Mouse (Mus musculus): ENCODE measurements around the gene Proca1.
"Not testable (repeated sequence)": the region's sequence is repeated elsewhere in the genome, so short reads cannot be mapped to it uniquely, and the experiment has no call there.

The Proca1 gene

GRCm38 (mm10) chr11:78177903-78178858 is 15.0 kb upstream of the Proca1 start:
- in situ Hi-C loops (cut with MboI; ENCODE audit: low pct_unique_long_range_greater_than_20kb in 1 of 2, low sequenced_read_pairs in 2 of 2, unreplicated experiment in 1 of 2) = no loop called here

- in situ Hi-C loops (cut with MboI; ENCODE audit: low pct_unique_long_range_greater_than_20kb in 1 of 2, low sequenced_read_pairs in 2 of 2, unreplicated experiment in 1 of 2) = no loop called here
Measured at GRCm38 (mm10) chr11:78178859-78179437, 14.2 kb upstream of the Proca1 start.

DNA sequence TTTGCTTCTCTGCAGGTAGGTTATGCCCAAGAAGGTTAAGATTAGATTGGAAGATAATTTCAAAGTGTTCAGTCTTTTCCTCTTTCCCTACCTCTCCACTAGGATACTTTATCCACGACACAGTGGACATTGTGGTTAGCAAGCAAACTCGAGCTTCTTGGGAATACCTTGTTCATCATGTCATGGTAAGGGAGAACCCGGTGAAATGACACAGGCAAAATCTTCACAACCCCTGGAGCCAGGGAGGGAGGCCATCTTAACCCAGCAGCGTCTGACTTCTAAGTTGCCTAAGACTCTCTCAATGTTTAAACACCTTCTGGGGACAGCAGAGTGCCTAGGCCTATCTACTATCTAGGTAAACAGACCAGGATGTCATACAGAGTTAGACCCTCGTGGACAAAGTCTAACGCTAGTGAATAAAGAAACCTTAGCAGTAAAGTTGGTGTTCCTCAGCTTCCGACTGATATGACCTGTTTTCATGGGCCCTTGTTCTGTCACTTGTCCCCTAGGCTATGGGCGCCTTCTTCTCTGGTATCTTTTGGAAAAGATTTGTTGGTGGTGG is 13.7 kb upstream of the Proca1 start:
- in situ Hi-C loops (cut with MboI; ENCODE audit: low pct_unique_long_range_greater_than_20kb in 1 of 2, low sequenced_read_pairs in 2 of 2, unreplicated experiment in 1 of 2) = no loop called here

DNA sequence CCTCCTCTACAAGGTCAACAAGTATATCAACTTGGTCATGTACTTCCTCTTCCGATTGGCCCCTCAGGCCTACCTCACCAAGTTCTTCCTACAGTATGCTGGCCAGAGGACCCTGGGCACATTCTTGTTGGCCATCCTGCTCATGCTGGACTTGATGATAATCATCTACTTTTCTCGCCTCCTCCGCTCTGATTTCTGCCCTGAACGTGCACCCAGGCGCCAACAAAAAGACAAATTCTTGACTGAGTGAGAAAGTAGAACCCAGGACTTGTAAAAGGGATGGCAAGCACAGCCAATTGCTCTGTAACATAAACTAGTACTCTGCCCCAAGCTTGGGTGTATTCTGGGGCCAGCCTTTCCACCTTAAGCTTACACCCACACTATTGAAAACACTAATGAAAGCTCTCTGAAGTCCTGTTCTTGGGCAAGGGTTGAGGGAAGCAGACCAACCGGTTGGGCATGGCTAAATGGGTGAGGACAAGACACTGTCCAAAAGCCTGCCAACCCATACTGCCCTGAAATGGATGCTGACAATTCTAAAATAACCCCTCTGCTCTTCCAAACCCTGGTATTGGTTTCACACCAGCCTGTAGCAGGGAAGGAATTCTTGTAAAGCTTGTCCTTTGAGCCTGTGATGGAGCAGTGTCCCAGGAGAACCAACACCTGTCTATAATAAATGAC is 13.0 kb upstream of the Proca1 start:
- in situ Hi-C loops (cut with MboI; ENCODE audit: low pct_unique_long_range_greater_than_20kb in 1 of 2, low sequenced_read_pairs in 2 of 2, unreplicated experiment in 1 of 2) = no loop called here

DNA sequence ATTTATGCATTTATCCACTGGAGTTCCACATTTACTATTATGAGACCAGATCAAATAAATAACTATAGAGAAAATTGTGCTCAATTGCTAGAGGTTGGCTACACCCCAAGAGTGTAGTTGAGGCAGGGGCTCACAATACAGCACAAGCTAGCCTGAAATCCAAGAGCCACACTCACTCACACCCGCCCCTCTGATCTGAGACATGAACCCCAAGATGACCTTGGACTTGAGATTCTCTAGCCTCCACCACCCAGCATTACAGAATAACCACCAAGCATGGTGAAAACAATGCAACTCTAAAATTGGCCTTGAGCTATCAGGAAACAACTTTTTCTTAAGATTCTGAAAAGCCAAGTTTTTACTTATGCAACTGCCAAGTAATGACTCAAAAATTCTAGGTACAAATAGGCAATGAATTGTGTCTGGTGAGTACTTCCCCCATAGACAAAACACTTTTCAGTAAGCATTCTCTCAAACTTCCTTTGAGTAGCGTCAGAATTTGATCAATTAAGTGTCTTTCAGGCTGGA is 11.3 kb upstream of the Proca1 start:
- in situ Hi-C loops (cut with MboI; ENCODE audit: low pct_unique_long_range_greater_than_20kb in 1 of 2, low sequenced_read_pairs in 2 of 2, unreplicated experiment in 1 of 2) = no loop called here

DNA sequence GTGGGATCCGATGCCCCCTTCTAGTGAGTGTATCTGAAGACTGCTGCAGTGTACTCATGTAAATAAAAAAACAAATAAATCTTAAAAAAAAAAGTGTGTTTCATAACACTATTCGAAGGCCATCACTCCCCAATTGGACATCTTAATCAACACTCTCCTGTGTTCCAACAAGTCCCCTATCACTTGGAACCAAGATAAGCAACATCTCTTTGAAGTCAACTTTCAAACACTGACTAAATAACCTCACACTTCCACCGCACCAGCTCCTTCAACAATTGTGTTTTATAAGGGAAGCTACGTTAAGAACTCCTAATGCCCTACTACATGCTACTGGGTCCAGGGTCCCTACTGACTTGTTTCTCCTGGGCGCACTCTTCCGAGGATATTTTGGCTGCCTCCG is 10.7 kb upstream of the Proca1 start:
- in situ Hi-C loops (cut with MboI; ENCODE audit: low pct_unique_long_range_greater_than_20kb in 1 of 2, low sequenced_read_pairs in 2 of 2, unreplicated experiment in 1 of 2) = no loop called here

GRCm38 (mm10) chr11:78182961-78183844 is 10.0 kb upstream of the Proca1 start, which contains the start of gene Rpl23a:
Gene Rpl23a (minus strand): TSS chr11:78183584.
- in situ Hi-C loops (cut with MboI; ENCODE audit: low pct_unique_long_range_greater_than_20kb in 1 of 2, low sequenced_read_pairs in 2 of 2, unreplicated experiment in 1 of 2) = no loop called here

DNA sequence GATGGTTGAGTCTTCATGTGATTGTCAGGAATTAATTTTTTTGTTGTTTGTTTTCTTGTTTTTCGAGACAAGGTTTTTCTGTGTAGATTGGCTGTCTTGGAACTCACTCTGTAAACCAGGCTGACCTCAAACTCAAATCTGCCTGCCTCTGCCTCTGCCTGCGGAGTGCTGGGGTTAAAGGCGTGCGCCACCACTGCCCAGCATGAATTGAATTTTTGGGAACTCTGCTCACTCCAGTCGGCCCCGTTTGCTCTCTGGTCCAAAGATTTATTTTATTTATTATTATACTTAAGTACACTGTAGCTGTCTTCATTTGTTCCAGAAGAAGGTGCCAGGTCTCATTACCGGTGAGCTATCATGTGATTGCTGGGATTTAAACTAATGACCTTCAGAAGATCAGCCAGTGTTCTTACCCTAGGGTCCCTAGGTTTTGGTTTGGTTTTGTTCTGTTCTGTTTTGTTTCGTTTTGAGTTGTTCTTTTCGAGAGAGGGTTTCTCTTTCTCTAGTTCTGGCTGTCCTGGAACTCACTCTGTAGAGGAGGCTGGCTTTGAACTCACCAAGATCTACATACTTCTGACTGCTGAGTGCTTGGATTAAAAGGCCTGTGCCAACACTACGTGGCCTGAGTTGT is 9.2 kb upstream of the Proca1 start:
- in situ Hi-C loops (cut with MboI; ENCODE audit: low pct_unique_long_range_greater_than_20kb in 1 of 2, low sequenced_read_pairs in 2 of 2, unreplicated experiment in 1 of 2) = no loop called here

- in situ Hi-C loops (cut with MboI; ENCODE audit: low pct_unique_long_range_greater_than_20kb in 1 of 2, low sequenced_read_pairs in 2 of 2, unreplicated experiment in 1 of 2) = not testable (repeated sequence)
Measured at GRCm38 (mm10) chr11:78184702-78185101, 8.5 kb upstream of the Proca1 start.

GRCm38 (mm10) chr11:78188331-78189233 is 4.6 kb upstream of the Proca1 start, which contains the start of gene Rab34:
Gene Rab34 (plus strand): TSS chr11:78188430.
- in situ Hi-C loops (cut with MboI; ENCODE audit: low pct_unique_long_range_greater_than_20kb in 1 of 2, low sequenced_read_pairs in 2 of 2, unreplicated experiment in 1 of 2) = no loop called here

- in situ Hi-C loops (cut with MboI; ENCODE audit: low pct_unique_long_range_greater_than_20kb in 1 of 2, low sequenced_read_pairs in 2 of 2, unreplicated experiment in 1 of 2) = no loop called here
Measured at GRCm38 (mm10) chr11:78189234-78190040, 3.8 kb upstream of the Proca1 start.

DNA sequence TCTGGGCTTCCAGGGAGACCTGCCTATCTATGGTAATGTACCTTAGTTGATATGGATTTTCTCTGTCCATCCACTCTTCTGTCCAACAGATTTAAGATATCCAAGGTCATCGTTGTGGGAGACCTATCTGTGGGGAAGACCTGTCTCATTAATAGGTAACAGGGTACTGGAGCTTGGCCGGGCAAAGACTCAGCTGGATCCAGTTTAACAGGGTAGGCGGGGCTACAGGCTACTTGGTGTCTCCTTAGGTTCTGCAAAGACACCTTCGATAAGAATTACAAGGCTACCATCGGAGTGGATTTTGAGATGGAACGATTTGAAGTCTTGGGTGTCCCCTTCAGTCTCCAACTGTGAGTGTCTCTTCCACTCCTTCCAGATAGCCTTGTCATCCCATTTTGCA is 3.2 kb upstream of the Proca1 start:
- in situ Hi-C loops (cut with MboI; ENCODE audit: low pct_unique_long_range_greater_than_20kb in 1 of 2, low sequenced_read_pairs in 2 of 2, unreplicated experiment in 1 of 2) = no loop called here

- in situ Hi-C loops (cut with MboI; ENCODE audit: low pct_unique_long_range_greater_than_20kb in 1 of 2, low sequenced_read_pairs in 2 of 2, unreplicated experiment in 1 of 2) = no loop called here
Measured at GRCm38 (mm10) chr11:78194411-78195100, 1.4 kb downstream of the Proca1 start.

DNA sequence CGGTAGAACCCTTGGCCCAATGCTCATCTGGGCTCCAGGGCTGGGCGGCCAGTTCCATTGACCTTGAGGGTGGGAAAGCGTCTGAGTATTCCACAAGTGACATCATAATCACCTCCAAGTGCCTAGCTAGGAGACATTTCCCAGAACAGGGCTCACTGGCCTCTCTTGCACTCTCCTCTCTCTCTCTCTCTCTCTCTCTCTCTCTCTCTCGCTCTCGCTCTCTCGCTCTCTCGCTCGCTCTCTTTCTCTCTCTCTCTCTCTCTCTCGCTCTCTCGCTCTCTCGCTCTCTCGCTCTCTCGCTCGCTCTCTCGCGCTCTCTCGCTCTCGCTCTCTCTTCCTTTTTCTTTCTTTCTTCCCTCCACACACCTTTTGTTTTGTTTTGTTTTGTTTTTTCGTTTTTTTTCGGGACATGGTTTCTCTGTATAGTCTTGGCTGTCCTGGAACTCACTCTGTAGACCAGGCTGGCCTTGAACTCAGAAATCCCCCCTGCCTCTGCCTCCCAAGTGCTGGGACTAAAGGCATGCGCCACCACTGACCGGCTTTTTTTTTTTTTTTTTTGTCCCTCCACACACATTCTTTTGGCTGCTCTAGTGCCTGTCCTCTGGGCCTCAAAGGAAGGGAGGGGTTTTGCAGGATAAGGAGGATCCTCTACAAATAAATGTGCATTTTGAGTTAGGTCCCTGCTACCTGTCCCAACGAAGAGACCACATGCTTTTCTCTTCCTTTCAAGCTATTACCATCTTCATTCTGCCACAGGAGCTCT is 2.1 kb downstream of the Proca1 start:
- in situ Hi-C loops (cut with MboI; ENCODE audit: low pct_unique_long_range_greater_than_20kb in 1 of 2, low sequenced_read_pairs in 2 of 2, unreplicated experiment in 1 of 2) = no loop called here

DNA sequence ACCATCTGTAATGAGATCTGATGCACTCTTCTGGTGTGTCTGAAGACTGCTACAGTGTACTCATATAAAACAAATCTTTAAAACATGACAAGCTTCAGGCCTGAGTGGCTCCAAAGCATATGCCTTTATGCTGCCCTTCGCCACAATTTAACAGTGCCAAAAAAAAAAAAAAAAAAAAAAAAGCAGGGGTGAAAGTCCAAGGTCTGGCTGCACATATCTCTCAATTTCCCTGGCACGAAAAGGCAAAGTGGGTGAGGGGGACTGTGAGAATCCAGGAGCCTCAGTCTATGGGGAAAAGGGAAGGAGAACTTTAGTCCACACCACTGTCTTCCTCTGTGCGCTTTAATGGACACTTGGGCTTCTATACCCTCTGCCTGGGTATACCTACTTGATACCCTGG is 9.2 kb downstream of the Proca1 start:
- in situ Hi-C loops (cut with MboI; ENCODE audit: low pct_unique_long_range_greater_than_20kb in 1 of 2, low sequenced_read_pairs in 2 of 2, unreplicated experiment in 1 of 2) = no loop called here
